Mouse (Mus musculus): Measurements from ENCODE around the gene Gng2.

DNA sequence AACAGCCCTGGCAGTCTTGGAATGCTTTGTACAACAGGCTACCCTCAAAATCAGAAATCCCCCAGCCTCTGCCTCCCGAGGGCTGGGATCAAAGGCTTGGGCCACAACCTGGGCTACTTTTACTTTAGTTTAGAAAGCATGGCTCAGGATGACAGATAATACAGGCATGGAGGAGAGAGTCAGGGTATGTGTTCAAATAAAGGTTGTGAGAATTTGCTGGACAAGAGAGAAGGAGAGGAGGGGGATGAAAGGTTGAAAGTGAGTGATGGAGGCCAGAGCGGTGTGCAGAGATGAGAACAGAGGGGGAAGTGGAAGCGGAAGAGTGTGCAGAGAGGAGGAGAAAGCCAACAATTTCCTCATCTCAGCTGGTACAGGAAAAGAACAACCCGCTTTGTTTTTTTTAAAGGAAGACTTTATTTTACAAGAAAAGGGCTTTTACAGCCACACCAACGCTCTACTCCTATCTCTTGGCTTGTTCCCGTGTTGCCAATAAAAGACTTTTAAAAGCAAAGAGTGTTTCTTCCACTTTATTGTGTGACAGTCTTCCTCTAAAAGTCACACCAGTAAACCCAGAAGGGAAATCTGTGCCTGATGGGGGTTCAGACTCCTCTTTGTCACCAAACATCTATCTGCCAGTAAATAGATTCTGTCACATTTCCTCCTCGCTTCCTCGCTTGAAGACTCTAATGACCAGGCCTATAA, 8.6 kb upstream of the Gng2 start:
- no peak for TF ChIP-seq CHD2 (IDR thresholded peaks at IDR 0.05; ENCODE audit: low read depth, low read length)
- TF ChIP-seq MAFK (IDR thresholded peaks at IDR 0.05; ENCODE audit: insufficient read depth, low read depth, low read length) = no peak

All from ES-E14 (cell line).